Mouse (Mus musculus) stomach, postnatal 0 days (tissue): ENCODE measurements around the gene Rasd2.

Source experiments
- CTCF ChIP-seq: IDR thresholded peaks from 2 replicates; pipeline ENCODE4 v1.5.1; 2016; ENCODE audit warnings: antibody characterized with exemption, low read depth, mild to moderate bottlenecking, moderate library complexity
- EP300 ChIP-seq: optimal IDR thresholded peaks from 2 replicates; pipeline ENCODE3; 2016; ENCODE audit warnings: antibody characterized with exemption

- no peak for TF ChIP-seq CTCF
- no peak for TF ChIP-seq EP300
Observed at GRCm38 (mm10) chr8:75213686-75214085, at the start of gene Rasd2.
